Mouse (Mus musculus) bone marrow macrophage, adult 2 months (primary cell): ENCODE data around the gene Cuedc1.

Experiments used
- CTCF ChIP-seq: IDR thresholded peaks from 2 replicates; pipeline ENCODE4 v1.5.1; 2012; ENCODE audit warnings: low read depth, mild to moderate bottlenecking, low read length, moderate library complexity
- POLR2A ChIP-seq: IDR thresholded peaks from 2 replicates; pipeline ENCODE4 v1.6.1; 2012; ENCODE audit warnings: mild to moderate bottlenecking, low read depth, low read length, borderline replicate concordance

DNA sequence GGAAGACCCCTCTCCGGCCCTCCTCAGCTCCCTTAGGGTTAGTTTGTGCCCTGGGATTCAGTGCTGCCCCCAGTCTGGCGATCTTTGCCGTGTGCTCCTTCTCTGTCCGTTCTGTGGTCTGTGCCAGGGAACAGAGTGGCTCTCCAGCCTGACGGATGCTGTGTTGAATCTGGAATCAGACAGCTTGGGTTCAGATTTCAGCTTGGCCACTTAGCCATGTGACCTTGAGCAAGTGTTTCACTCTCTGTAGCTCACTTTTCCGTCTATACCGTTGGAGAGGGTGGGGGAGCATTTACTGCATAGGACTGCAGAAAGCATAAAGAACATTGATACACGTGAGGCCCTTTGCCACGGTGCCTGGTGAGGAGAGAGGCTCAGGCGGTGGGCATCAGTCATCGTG lies 61.5 kb downstream of the Cuedc1 start:
- TF ChIP-seq POLR2A (no peak), CTCF (no peak)
